Mouse (Mus musculus) large intestine, adult 2 months (tissue): ENCODE results near the gene Plce1. TPM values are rescaled to one million over a fixed set of nuclear protein-coding genes. Genes with fewer than 3 reads are reported as not detected.
"Not testable (repeated sequence)": the region's sequence is repeated elsewhere in the genome, so short reads cannot be mapped to it uniquely, and the experiment has no call there.

ENCODE experiments used
- DNase-seq: peaks from one replicate; pipeline ENCODE4 v3.0.0-alpha.2; 2012; ENCODE audit warnings: low read depth, low spot score
- WGBS: fragments of 180-500 bp; shearing (Covaris S2); methylation state at CpG from one replicate; pipeline ENCODE4 v1.1.7; 2018; 5-methylcytosine and 5-hydroxymethylcytosine counted together
- polyA plus RNA-seq: library from polyadenylated mRNA; depleted of rRNA; stranded (reverse); fragments of >200 nt; gene quantifications from 2 replicates; pipeline ENCODE4 v1.2.3, GENCODE M21; 2012

Plce1 gene
- polyA plus RNA-seq, 1 experiment: 3.5 TPM

- WGBS: 72% methylated on average over 10 of the region's 10 CpGs
Measured at GRCm38 (mm10) chr19:38621546-38621945, 140.6 kb downstream of the Plce1 start.

DNA sequence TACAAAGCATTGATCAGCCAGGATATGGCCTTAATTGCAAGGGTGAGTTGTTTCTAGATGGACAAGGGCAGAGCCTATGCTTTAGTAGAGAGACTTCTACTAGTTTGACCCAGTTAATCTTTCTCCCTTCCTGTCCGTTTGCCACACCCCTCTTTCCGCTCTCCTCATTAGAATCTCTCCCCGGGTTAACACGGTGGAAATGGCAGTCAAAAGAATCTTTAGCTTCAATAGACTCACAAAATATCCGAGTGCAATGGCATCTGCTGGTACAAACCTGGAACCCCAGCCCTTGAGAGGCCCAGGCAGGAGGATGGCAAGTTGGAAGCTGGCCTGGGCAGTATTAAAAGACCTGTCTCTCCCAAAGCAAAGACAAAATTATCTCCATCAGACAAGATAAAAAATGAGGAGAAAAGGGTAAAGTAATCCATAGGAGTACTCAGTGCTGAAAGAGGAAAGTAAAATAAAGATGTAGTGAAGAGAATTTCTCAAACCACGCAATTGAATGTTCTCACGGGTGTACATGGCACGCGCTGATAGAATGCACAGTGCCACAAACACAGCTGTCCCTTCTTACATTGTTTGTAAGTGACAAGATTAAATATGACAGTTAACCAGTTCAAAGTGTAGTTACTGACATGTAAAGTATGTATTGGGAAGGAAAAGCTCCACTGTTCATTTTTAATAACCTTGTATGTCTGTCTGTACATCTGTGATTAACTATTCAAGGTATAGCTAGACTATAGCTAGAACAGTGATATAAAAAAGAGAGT is 145.5 kb downstream of the Plce1 start:
- DNase-seq: no peak
- WGBS: 74% methylated on average over 9 of the region's 9 CpGs

More at GRCm38 (mm10) chr19:38621546-38621945, 140.6 kb downstream of the Plce1 start:
- DNase-seq: no peak

DNA sequence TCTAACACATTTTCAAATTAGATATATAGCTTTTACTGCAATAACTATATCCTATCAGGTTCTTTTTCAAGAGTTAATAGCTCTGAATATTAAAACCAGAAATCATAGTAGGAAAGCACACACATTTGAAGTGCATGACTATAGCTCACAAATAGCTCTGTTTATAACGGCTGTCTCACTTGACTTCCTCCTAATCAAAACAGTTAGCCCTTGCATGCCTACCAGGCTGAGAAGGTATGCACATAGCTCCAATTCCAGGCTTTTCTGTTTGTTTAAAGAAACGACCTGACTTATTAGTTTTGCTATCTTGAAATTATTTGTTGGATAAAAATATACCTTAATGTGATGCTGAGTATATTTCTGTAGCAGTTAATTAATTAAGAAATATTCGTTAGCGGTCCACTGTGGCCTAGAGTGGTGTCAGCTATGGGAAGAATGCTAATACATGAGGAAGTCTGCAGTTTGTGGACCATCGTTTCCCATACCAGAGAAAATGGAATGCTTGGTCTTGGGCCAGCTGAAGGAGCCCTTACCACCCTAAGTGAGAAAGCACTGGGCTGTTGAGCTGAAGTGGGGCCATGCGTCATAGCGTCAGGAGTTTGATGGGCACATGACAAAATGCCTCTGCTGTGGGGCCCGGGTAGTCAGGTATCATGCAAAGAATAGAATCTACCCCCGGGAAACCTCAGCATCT is 146.3 kb downstream of the Plce1 start:
- 78% methylated on average over 9 of the region's 9 CpGs for WGBS
- no peak for DNase-seq

GRCm38 (mm10) chr19:38632251-38632650 is 151.3 kb downstream of the Plce1 start:
- DNase-seq: no peak
- 48% methylated on average over 3 of the region's 3 CpGs for WGBS

DNA sequence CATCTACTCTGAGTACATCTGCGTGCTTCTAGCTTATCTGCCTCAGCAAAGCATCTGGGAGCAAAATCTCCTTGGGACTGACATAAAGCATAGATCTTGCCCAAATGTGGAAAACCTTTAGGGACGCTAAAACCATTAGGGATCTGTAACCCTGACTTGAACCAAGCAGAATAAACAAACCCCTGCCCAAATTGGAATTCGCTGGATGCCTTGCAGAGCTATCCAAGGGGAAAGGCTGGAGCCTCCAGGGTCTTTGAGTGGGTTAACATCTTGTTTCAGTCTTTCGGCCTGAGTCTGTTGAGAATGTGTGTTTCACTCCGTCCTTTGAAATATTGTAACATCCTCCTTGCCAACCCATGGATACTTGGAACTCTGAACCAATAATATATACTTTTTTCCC is 152.4 kb downstream of the Plce1 start:
- 72% methylated on average over 5 of the region's 5 CpGs for WGBS

DNA sequence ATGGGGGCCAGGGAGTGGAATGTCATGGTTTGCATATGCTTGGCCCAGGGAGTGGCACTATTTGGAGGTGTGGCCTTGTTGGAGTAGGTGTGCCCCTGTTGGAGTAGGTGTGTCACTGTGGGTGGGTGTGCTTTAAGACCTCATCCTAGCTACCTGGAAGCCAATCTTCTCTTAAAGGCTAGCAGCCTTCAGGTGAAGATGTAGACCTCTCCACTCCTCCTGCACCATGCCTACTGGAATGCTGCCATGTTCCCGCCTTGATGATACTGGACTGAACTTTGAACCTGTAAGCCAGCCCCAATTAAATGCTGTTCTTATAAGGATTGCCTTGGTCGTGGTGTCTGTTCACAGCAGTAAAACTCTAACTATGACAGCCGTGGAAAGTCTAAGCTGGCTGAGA is 158.1 kb downstream of the Plce1 start:
- WGBS: 40% methylated on average over 3 of the region's 3 CpGs
- DNase-seq: peak; percentile 87

More for the DNA sequence above, 152.4 kb downstream of the Plce1 start:
- DNase-seq: no peak

GRCm38 (mm10) chr19:38639805-38640204 is 158.9 kb downstream of the Plce1 start:
- no peak for DNase-seq

DNA sequence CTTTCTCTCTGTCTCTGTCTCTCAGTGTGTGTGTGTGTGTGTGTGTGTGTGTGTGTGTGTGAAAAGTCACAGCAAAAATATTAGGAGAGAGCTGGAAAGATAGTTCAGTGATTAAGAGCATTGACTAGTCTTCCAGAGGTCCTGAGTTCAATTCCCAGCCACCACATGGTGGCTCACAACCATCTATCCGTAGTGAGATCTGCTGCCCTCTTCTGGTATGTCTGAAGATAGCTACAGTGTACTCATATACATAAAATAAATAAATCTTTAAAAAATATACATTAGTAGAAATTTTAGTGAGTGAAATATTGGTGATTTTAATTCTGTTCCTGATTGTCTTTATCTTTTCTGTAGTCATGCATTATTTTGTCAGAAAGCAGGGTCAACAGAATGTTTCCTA is 161.6 kb downstream of the Plce1 start:
- WGBS: 74% methylated on average over 1 of the region's 1 CpGs
- not testable (repeated sequence) for DNase-seq

More at GRCm38 (mm10) chr19:38639805-38640204, 158.9 kb downstream of the Plce1 start:
- WGBS: 14% methylated on average over 3 of the region's 3 CpGs

GRCm38 (mm10) chr19:38644871-38645595 is 164.1 kb downstream of the Plce1 start:
- 48% methylated on average over 6 of the region's 6 CpGs for WGBS
- no peak for DNase-seq

DNA sequence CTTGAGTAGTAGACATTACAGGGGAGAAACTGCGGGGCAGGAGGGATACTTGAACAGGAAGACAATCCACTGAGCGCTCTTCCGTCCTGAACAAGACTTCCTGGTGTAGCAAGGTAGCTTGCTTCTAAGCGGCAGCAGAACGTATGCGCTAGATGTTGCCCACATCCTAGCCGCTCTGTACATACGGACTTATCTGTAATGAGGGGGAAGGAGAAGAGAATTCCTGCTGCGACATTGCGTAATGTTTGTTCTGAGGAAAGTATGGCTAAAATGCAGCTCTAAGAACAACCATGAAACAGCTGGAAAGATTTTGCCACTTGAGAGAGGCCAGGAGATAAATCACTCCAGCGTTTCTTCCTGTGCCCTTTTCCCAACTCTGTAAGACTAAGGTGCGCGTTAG is 177.1 kb downstream of the Plce1 start:
- WGBS: 28% methylated on average over 13 of the region's 13 CpGs
- no peak for DNase-seq

DNA sequence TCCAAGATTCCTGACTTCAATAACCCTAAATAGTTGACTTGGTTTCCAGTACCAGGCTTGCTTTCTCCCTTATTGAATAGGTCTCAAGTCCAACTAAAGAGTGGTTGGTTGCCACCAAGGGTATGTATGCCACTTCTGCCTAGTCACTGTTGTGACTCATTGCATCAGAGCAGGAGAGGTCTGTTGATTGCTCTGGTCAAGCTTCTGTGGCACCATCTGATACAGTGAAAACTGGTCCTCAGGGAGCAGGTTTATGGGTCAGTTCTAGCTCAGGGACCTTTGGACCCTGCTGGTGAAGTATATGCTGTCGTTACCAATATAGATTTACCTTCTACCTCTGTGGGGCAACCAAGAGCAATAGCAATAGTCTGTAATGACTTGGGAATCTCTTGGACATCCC is 184.5 kb downstream of the Plce1 start:
- 24% methylated on average over 1 of the region's 1 CpGs for WGBS
- DNase-seq: no peak

DNA sequence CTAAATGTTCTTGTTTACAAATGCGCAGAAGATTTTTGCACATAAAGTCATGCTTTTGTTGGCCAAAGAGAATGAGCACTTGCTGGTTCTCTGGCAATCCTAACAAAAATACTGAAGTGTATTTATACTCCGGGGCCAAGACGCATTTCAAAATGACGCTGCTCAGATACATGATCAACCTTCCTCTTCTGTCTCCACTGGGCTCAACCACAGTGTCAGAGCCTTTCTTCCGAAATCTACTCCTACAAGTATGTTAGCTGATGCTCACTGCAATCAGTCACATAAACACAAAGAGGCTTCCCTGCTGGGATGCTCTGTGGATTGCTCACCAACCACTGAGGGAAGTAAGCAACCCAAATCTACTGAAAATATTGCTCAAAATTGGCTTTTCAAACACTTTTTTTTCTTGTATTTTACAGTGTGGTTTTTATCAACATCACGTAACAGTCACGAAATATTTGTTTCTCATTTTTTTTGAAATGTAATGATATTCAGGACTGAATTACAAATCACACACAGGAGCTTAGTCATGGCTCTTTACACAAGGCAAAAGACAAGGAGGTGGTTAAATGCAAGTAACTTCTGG is 191.2 kb downstream of the Plce1 start:
- 76% methylated on average over 7 of the region's 7 CpGs for WGBS
- DNase-seq: no peak

DNA sequence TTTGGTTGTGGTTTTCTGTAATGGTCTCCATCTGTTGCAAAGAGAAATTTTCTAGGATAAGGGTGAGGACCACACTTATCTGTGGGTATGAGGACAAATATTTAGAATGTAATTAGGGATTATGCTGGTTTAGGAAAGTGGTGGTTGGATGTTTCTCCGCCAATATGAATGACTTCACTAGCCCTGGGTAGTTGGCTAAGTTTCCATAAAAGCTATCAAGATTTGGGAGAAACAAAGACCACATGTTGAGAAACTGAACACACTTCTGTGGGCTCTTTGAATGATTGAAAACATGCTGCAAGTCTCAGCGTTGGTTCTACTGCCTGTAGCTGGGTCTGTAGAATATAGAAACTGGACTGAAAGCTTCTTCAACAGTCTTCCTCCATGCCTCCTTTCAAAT is 193.0 kb downstream of the Plce1 start:
- DNase-seq: no peak
- 75% methylated on average over 2 of the region's 2 CpGs for WGBS

- DNase-seq: no peak
- 82% methylated on average over 5 of the region's 5 CpGs for WGBS
Measured at GRCm38 (mm10) chr19:38678655-38679054, 197.7 kb downstream of the Plce1 start.

DNA sequence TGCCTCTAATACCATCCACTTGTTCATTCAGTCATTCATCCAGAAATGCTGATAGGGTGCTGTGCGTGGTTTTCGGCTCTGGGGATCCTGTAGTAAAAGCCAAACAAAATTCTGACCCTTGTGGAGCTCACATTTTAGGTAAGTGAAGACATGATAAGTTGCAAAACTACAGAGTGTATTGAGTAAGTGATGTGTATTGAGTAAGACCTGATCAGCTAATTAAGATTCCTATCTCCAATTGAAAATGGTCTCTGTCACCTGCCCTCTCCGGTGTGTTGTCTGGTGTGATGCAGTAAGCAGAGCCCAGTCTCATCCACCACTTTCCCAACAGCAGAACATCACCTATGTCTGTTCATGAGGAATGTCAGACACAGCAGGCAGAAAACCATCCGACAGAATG is 198.6 kb downstream of the Plce1 start:
- 95% methylated on average over 4 of the region's 4 CpGs for WGBS
- no peak for DNase-seq

DNA sequence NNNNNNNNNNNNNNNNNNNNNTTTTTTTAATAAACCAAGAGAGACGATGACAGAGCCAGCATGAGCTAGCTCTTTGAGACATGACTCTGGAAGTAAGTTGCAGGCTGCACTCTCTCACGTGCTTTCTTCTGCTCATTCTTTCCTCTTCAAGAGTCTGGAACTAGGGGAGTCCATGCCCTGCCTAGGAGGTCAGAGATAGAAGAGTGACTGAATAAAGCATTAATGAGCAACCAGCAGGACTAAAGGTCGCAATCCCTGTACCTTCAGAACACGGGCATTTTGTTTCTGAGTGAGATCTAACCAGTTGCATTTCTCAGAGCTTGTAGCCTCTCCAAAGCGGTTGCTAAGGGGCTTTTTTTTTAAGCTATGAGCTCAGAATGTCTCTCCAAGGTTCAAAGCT is 206.4 kb downstream of the Plce1 start:
- 70% methylated on average over 5 of the region's 5 CpGs for WGBS
- DNase-seq: no peak

- 92% methylated on average over 4 of the region's 4 CpGs for WGBS
- no peak for DNase-seq
Measured at GRCm38 (mm10) chr19:38688741-38689507, 208.0 kb downstream of the Plce1 start.

DNA sequence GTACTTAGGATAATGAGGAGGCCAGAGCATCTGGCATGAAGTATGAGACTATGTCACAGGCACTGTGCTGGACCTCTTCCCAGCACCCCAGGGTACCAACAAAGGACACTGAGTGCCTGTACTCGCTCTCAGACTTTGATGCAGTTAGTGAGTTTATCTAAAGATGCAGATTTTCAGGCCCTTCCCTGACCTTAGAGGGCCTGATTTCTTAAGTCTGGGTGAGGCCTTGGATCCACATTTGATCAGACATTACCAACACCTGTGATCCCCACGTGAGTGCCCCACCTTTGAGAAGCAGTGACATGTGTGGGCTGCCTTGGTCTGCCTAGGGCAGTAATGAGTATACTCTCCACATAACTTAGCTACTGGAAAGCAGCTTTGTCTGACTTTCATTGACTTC is 209.4 kb downstream of the Plce1 start:
- WGBS: 82% methylated on average over 2 of the region's 2 CpGs
- DNase-seq: no peak

DNA sequence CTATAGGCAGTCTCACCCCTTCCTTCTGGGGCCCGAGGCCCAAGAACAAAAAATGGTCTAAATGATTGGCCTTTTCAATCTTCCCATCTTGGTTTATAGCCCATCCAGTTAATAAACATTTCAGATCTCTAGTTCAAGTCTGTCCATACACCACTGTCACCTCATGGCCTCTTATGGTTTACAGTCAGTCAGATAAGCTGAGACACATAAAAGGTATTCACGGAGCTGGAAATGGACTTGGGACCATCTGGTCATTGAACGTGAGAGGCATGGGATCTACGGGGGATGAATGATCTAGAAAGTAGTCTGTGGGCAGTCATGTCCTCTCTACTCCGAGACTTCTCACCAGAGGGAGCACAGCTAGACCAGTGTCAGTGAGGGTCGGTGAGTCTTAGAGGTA is 210.6 kb downstream of the Plce1 start:
- WGBS: 90% methylated on average over 6 of the region's 6 CpGs
- DNase-seq: no peak
